Mouse (Mus musculus): ENCODE data around the gene Nt5c2. TPM values are rescaled to one million over a fixed set of nuclear protein-coding genes. Genes with fewer than 3 reads are reported as not detected.

The Nt5c2 gene
- polyA plus RNA-seq, 1 experiment = 11.7 TPM

- TF ChIP-seq FLI1 (IDR thresholded peaks at IDR 0.05; ENCODE audit: low read length) (no peak), GATA1 (IDR thresholded peaks at IDR 0.05; ENCODE audit: borderline replicate concordance, low read length) (no peak)
- peaks cover 91% of the 10 kb centered on the region for H3K36me3 ChIP-seq (replicated peaks; ENCODE audit: low read length)
These were observed 61.4 kb downstream of the Nt5c2 start for GRCm38 (mm10) chr19:46953536-46953935.

GRCm38 (mm10) chr19:46952986-46953385 is 62.0 kb downstream of the Nt5c2 start:
- peaks cover 68% of the 10 kb centered on the region for H3K4me1 ChIP-seq
- TF ChIP-seq FLI1 (IDR thresholded peaks at IDR 0.05; ENCODE audit: low read length) (no peak), GATA1 (IDR thresholded peaks at IDR 0.05; ENCODE audit: borderline replicate concordance, low read length) (no peak)
- no peak overlapping the region for H3K4me3 ChIP-seq (replicated peaks)
- H3K36me3 ChIP-seq (replicated peaks; ENCODE audit: low read length) = peaks cover 90% of the 10 kb centered on the region
- no peaks in the 10 kb centered on the region for H3K9me3 ChIP-seq
- H3K27me3 ChIP-seq (replicated peaks) = no peaks in the 10 kb centered on the region

More at GRCm38 (mm10) chr19:46953536-46953935, 61.4 kb downstream of the Nt5c2 start:
- H3K4me1 ChIP-seq = peaks cover 74% of the 10 kb centered on the region
- H3K9me3 ChIP-seq = no peaks in the 10 kb centered on the region
- H3K4me3 ChIP-seq (replicated peaks) = no peak overlapping the region
- no peaks in the 10 kb centered on the region for H3K27me3 ChIP-seq (replicated peaks)

DNA sequence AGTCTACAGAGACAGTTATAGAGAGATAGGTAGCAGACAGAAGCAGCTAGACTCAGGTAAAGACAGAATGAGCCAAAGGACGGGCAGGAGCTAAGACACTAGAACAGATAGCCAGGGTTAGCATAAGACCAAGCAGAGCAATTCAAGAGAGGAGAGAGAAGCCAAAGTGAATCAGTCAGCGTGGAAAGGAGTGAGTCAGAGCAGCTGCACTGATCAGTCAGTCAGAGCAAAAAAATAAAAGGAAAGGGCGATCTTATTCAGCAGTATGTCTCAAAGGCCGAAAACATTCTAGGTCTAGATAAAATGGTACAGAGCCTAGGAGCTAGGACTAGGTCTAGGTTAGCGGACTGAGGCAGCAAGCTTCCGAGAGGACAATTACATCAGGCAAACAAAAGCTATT is 70.6 kb downstream of the Nt5c2 start:
- Histone ChIP-seq H3K9me3 (no peaks in the 10 kb centered on the region), H3K4me3 (replicated peaks) (no peak overlapping the region), H3K4me1 (peaks cover 49% of the 10 kb centered on the region), H3K27me3 (replicated peaks) (no peaks in the 10 kb centered on the region), H3K36me3 (replicated peaks; ENCODE audit: low read length) (peaks cover 82% of the 10 kb centered on the region)
- TF ChIP-seq GATA1 (IDR thresholded peaks at IDR 0.05; ENCODE audit: borderline replicate concordance, low read length) = no peak
- no peak for TF ChIP-seq FLI1 (IDR thresholded peaks at IDR 0.05; ENCODE audit: low read length)

DNA sequence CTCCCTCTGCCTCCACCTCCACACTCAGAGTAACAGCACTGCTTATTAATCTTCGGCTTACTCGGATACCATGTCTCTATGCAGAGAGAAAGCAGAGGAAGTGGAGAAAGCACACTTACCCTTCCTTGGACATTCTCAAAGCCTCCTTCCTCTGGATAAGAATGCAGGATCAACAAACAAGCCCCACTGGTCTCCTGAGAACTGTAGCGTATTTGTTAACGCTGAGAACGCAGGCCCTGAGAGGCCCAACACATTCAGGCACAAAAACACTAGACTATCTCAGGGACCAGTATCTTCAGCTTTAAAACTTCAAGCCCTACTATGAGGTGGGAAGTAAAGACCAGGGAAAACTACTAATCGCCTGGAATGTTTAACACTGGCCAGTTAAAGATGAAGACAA is 77.8 kb downstream of the Nt5c2 start:
- Histone ChIP-seq H3K27me3 (replicated peaks) (no peaks in the 10 kb centered on the region), H3K36me3 (replicated peaks; ENCODE audit: low read length) (peaks cover 57% of the 10 kb centered on the region)
- TF ChIP-seq GATA1 (IDR thresholded peaks at IDR 0.05; ENCODE audit: borderline replicate concordance, low read length) (no peak), FLI1 (IDR thresholded peaks at IDR 0.05; ENCODE audit: low read length) (no peak)

GRCm38 (mm10) chr19:46934025-46934424 is 80.9 kb downstream of the Nt5c2 start:
- peaks cover 94% of the 10 kb centered on the region for H3K4me1 ChIP-seq
- TF ChIP-seq FLI1 (IDR thresholded peaks at IDR 0.05; ENCODE audit: low read length) (no peak), GATA1 (IDR thresholded peaks at IDR 0.05; ENCODE audit: borderline replicate concordance, low read length) (no peak)
- H3K4me3 ChIP-seq (replicated peaks) = peak overlapping the region; percentile 78
- H3K9me3 ChIP-seq = no peaks in the 10 kb centered on the region
- peaks cover 57% of the 10 kb centered on the region for H3K36me3 ChIP-seq (replicated peaks; ENCODE audit: low read length)
- H3K27me3 ChIP-seq (replicated peaks) = no peaks in the 10 kb centered on the region

More for the DNA sequence above, 77.8 kb downstream of the Nt5c2 start:
- H3K4me3 ChIP-seq (replicated peaks) = peak overlapping the region; percentile 64
- H3K4me1 ChIP-seq = peaks cover 73% of the 10 kb centered on the region
- no peaks in the 10 kb centered on the region for H3K9me3 ChIP-seq

DNA sequence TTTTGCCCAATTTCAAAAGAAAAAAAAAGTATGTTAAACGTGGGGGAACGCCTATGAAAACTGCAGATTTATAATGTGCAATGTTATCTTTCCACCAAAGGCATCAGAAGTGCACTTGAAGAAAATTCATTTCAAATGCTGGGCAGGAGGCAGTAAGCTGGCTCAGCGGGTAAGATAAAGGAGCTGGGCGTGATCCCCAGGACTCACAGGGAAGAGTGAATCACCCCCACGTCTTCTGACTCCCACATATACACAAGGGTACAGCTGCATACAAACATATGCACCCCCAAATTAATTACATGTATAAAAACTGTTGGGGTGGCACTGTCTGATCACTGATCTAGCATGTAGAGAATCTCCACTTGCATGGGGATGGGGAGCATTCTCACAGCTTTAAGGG is 82.3 kb downstream of the Nt5c2 start:
- H3K36me3 ChIP-seq (replicated peaks; ENCODE audit: low read length) = peaks cover 50% of the 10 kb centered on the region
- H3K27me3 ChIP-seq (replicated peaks) = no peaks in the 10 kb centered on the region
- peak overlapping the region; percentile 59 for H3K4me3 ChIP-seq (replicated peaks)
- no peaks in the 10 kb centered on the region for H3K9me3 ChIP-seq
- H3K4me1 ChIP-seq = peaks cover 96% of the 10 kb centered on the region
- no peak for TF ChIP-seq FLI1 (IDR thresholded peaks at IDR 0.05; ENCODE audit: low read length)
- TF ChIP-seq GATA1 (IDR thresholded peaks at IDR 0.05; ENCODE audit: borderline replicate concordance, low read length) = no peak

GRCm38 (mm10) chr19:46930026-46930425 is 84.9 kb downstream of the Nt5c2 start:
- peaks cover 45% of the 10 kb centered on the region for H3K36me3 ChIP-seq (replicated peaks; ENCODE audit: low read length)
- no peaks in the 10 kb centered on the region for H3K27me3 ChIP-seq (replicated peaks)
- no peak for TF ChIP-seq GATA1 (IDR thresholded peaks at IDR 0.05; ENCODE audit: borderline replicate concordance, low read length)
- TF ChIP-seq FLI1 (IDR thresholded peaks at IDR 0.05; ENCODE audit: low read length) = no peak
- H3K9me3 ChIP-seq = no peaks in the 10 kb centered on the region
- H3K4me3 ChIP-seq (replicated peaks) = no peak overlapping the region
- H3K4me1 ChIP-seq = peaks cover 96% of the 10 kb centered on the region

- Histone ChIP-seq H3K4me1 (peaks cover 96% of the 10 kb centered on the region), H3K36me3 (replicated peaks; ENCODE audit: low read length) (peaks cover 50% of the 10 kb centered on the region), H3K4me3 (replicated peaks) (peak overlapping the region; percentile 28), H3K9me3 (no peaks in the 10 kb centered on the region), H3K27me3 (replicated peaks) (no peaks in the 10 kb centered on the region)
- TF ChIP-seq FLI1 (IDR thresholded peaks at IDR 0.05; ENCODE audit: low read length) = no peak
- TF ChIP-seq GATA1 (IDR thresholded peaks at IDR 0.05; ENCODE audit: borderline replicate concordance, low read length) = no peak
These were observed 85.8 kb downstream of the Nt5c2 start for GRCm38 (mm10) chr19:46929044-46929587.

- no peak overlapping the region for H3K4me3 ChIP-seq (replicated peaks)
- no peak for TF ChIP-seq GATA1 (IDR thresholded peaks at IDR 0.05; ENCODE audit: borderline replicate concordance, low read length)
- no peak for TF ChIP-seq FLI1 (IDR thresholded peaks at IDR 0.05; ENCODE audit: low read length)
- no peaks in the 10 kb centered on the region for H3K9me3 ChIP-seq
- H3K27me3 ChIP-seq (replicated peaks) = no peaks in the 10 kb centered on the region
- peaks cover 58% of the 10 kb centered on the region for H3K36me3 ChIP-seq (replicated peaks; ENCODE audit: low read length)
- peaks cover 95% of the 10 kb centered on the region for H3K4me1 ChIP-seq
These were observed 86.8 kb downstream of the Nt5c2 start for GRCm38 (mm10) chr19:46928136-46928535.

GRCm38 (mm10) chr19:46926951-46927350 is 88.0 kb downstream of the Nt5c2 start:
- Histone ChIP-seq H3K4me1 (peaks cover 88% of the 10 kb centered on the region), H3K36me3 (replicated peaks; ENCODE audit: low read length) (peaks cover 61% of the 10 kb centered on the region), H3K9me3 (no peaks in the 10 kb centered on the region), H3K27me3 (replicated peaks) (no peaks in the 10 kb centered on the region), H3K4me3 (replicated peaks) (peak overlapping the region; percentile 59)
- TF ChIP-seq FLI1 (IDR thresholded peaks at IDR 0.05; ENCODE audit: low read length) (no peak), GATA1 (IDR thresholded peaks at IDR 0.05; ENCODE audit: borderline replicate concordance, low read length) (no peak)
